Mouse (Mus musculus): ENCODE measurements around the gene Tmem234. TPM values are rescaled to one million over a fixed set of nuclear protein-coding genes. Genes with fewer than 3 reads are reported as not detected.

Gene Tmem234
- total RNA-seq, 1 experiment, result 172 TPM

- in situ Hi-C loops (cut with MboI; ENCODE audit: low sequenced_read_pairs in 2 of 2, unreplicated experiment in 2 of 2), result no loop called here
- Histone ChIP-seq H3K4me3 (ENCODE audit: insufficient read depth in 1 of 2, low read depth in 1 of 2, low read length in 2 of 2, poor library complexity in 1 of 2, severe bottlenecking in 1 of 2) (no peak overlapping the region), H3K27ac (ENCODE audit: insufficient read depth, low read depth, low read length, poor library complexity, severe bottlenecking) (no peak overlapping the region), H3K4me1 (ENCODE audit: control insufficient read depth in 2 of 2, insufficient read depth in 2 of 2, low read length in 2 of 2, poor library complexity in 1 of 2) (no peaks in the 10 kb centered on the region), H3K36me3 (ENCODE audit: control insufficient read depth, insufficient read depth, low read length, poor library complexity, severe bottlenecking) (no peaks in the 10 kb centered on the region), H3K9ac (ENCODE audit: insufficient read depth, low read depth, low read length, poor library complexity, severe bottlenecking) (no peak overlapping the region), H3K9me3 (ENCODE audit: control insufficient read depth, insufficient read depth, low read depth, low read length) (no peaks in the 10 kb centered on the region)
- no peak for DNase-seq (ENCODE audit: low read depth, low spot score)
- no peak for TF ChIP-seq MAFK (IDR thresholded peaks at IDR 0.05; ENCODE audit: insufficient read depth, low read depth, low read length)
- no peak for TF ChIP-seq HCFC1 (IDR thresholded peaks at IDR 0.05; ENCODE audit: borderline replicate concordance, insufficient read depth, low read length)
- TF ChIP-seq ZC3H11A (IDR thresholded peaks at IDR 0.05; ENCODE audit: borderline replicate concordance, low read depth, low read length), result no peak
- TF ChIP-seq ZNF384 (IDR thresholded peaks at IDR 0.05; ENCODE audit: low read depth, low read length), result no peak
These were observed 36.8 kb upstream of the Tmem234 start for GRCm38 (mm10) chr4:129563718-129564117.

- DNase-seq (ENCODE audit: low read depth, low spot score), result no peak
- Histone ChIP-seq H3K9me3 (ENCODE audit: control insufficient read depth, insufficient read depth, low read depth, low read length) (no peaks in the 10 kb centered on the region), H3K36me3 (ENCODE audit: control insufficient read depth, insufficient read depth, low read length, poor library complexity, severe bottlenecking) (no peaks in the 10 kb centered on the region), H3K27ac (ENCODE audit: insufficient read depth, low read depth, low read length, poor library complexity, severe bottlenecking) (no peak overlapping the region), H3K4me1 (ENCODE audit: control insufficient read depth in 2 of 2, insufficient read depth in 2 of 2, low read length in 2 of 2, poor library complexity in 1 of 2) (peaks cover 2 to 3% of the 10 kb centered on the region in 2 experiments; a peak in 1 of 4 replicates), H3K9ac (ENCODE audit: insufficient read depth, low read depth, low read length, poor library complexity, severe bottlenecking) (no peak overlapping the region), H3K4me3 (ENCODE audit: insufficient read depth in 1 of 2, low read depth in 1 of 2, low read length in 2 of 2, poor library complexity in 1 of 2, severe bottlenecking in 1 of 2) (no peak overlapping the region)
- in situ Hi-C loops (cut with MboI; ENCODE audit: low sequenced_read_pairs in 2 of 2, unreplicated experiment in 2 of 2), result no loop called here
- TF ChIP-seq CHD2 (IDR thresholded peaks at IDR 0.05; ENCODE audit: low read depth, low read length), result no peak
- TF ChIP-seq ZC3H11A (IDR thresholded peaks at IDR 0.05; ENCODE audit: borderline replicate concordance, low read depth, low read length), result no peak
- no peak for TF ChIP-seq MAFK (IDR thresholded peaks at IDR 0.05; ENCODE audit: insufficient read depth, low read depth, low read length)
- no peak for TF ChIP-seq HCFC1 (IDR thresholded peaks at IDR 0.05; ENCODE audit: borderline replicate concordance, insufficient read depth, low read length)
- no peak for TF ChIP-seq ZNF384 (IDR thresholded peaks at IDR 0.05; ENCODE audit: low read depth, low read length)
These were observed 35.3 kb upstream of the Tmem234 start for GRCm38 (mm10) chr4:129565139-129565538.

- Histone ChIP-seq H3K4me3 (ENCODE audit: insufficient read depth in 1 of 2, low read depth in 1 of 2, low read length in 2 of 2, poor library complexity in 1 of 2, severe bottlenecking in 1 of 2) (no peak overlapping the region), H3K27ac (ENCODE audit: insufficient read depth, low read depth, low read length, poor library complexity, severe bottlenecking) (no peak overlapping the region), H3K4me1 (ENCODE audit: control insufficient read depth in 2 of 2, insufficient read depth in 2 of 2, low read length in 2 of 2, poor library complexity in 1 of 2) (peaks cover 3 to 12% of the 10 kb centered on the region in 2 experiments; a peak in 2 of 4 replicates), H3K9ac (ENCODE audit: insufficient read depth, low read depth, low read length, poor library complexity, severe bottlenecking) (no peak overlapping the region), H3K36me3 (ENCODE audit: control insufficient read depth, insufficient read depth, low read length, poor library complexity, severe bottlenecking) (no peaks in the 10 kb centered on the region), H3K9me3 (ENCODE audit: control insufficient read depth, insufficient read depth, low read depth, low read length) (no peaks in the 10 kb centered on the region)
- TF ChIP-seq MAFK (IDR thresholded peaks at IDR 0.05; ENCODE audit: insufficient read depth, low read depth, low read length), result no peak
- no peak for TF ChIP-seq ZC3H11A (IDR thresholded peaks at IDR 0.05; ENCODE audit: borderline replicate concordance, low read depth, low read length)
- no peak for TF ChIP-seq ZNF384 (IDR thresholded peaks at IDR 0.05; ENCODE audit: low read depth, low read length)
- no peak for TF ChIP-seq CHD2 (IDR thresholded peaks at IDR 0.05; ENCODE audit: low read depth, low read length)
- no peak for TF ChIP-seq HCFC1 (IDR thresholded peaks at IDR 0.05; ENCODE audit: borderline replicate concordance, insufficient read depth, low read length)
- no peak for DNase-seq (ENCODE audit: low read depth, low spot score)
- in situ Hi-C loops (cut with MboI; ENCODE audit: low sequenced_read_pairs in 2 of 2, unreplicated experiment in 2 of 2), result no loop called here
These were observed 32.1 kb upstream of the Tmem234 start for GRCm38 (mm10) chr4:129568366-129568765.

- Histone ChIP-seq H3K4me1 (ENCODE audit: control insufficient read depth in 2 of 2, insufficient read depth in 2 of 2, low read length in 2 of 2, poor library complexity in 1 of 2) (peaks cover 3 to 12% of the 10 kb centered on the region in 2 experiments; a peak in 2 of 4 replicates), H3K27ac (ENCODE audit: insufficient read depth, low read depth, low read length, poor library complexity, severe bottlenecking) (no peak overlapping the region), H3K9ac (ENCODE audit: insufficient read depth, low read depth, low read length, poor library complexity, severe bottlenecking) (no peak overlapping the region), H3K36me3 (ENCODE audit: control insufficient read depth, insufficient read depth, low read length, poor library complexity, severe bottlenecking) (no peaks in the 10 kb centered on the region), H3K9me3 (ENCODE audit: control insufficient read depth, insufficient read depth, low read depth, low read length) (no peaks in the 10 kb centered on the region), H3K4me3 (ENCODE audit: insufficient read depth in 1 of 2, low read depth in 1 of 2, low read length in 2 of 2, poor library complexity in 1 of 2, severe bottlenecking in 1 of 2) (peak overlapping the region in 1 of 2 experiments; percentile 17; a peak in 1 of 4 replicates)
- no peak for DNase-seq (ENCODE audit: low read depth, low spot score)
- in situ Hi-C loops (cut with MboI; ENCODE audit: low sequenced_read_pairs in 2 of 2, unreplicated experiment in 2 of 2), result no loop called here
- no peak for TF ChIP-seq ZC3H11A (IDR thresholded peaks at IDR 0.05; ENCODE audit: borderline replicate concordance, low read depth, low read length)
These were observed 30.4 kb upstream of the Tmem234 start for GRCm38 (mm10) chr4:129570028-129570427.

- DNase-seq (ENCODE audit: low read depth, low spot score), result no peak
- no peak overlapping the region; the same call in 1 of the 2 replicates for H3K27ac ChIP-seq (ENCODE audit: insufficient read depth, low read depth, low read length, poor library complexity, severe bottlenecking)
- in situ Hi-C loops (cut with MboI; ENCODE audit: low sequenced_read_pairs in 2 of 2, unreplicated experiment in 2 of 2), result no loop called here
- peaks cover 3 to 12% of the 10 kb centered on the region in 2 experiments; a peak in 2 of 4 replicates for H3K4me1 ChIP-seq (ENCODE audit: control insufficient read depth in 2 of 2, insufficient read depth in 2 of 2, low read length in 2 of 2, poor library complexity in 1 of 2)
- no peaks in the 10 kb centered on the region for H3K9me3 ChIP-seq (ENCODE audit: control insufficient read depth, insufficient read depth, low read depth, low read length)
- H3K36me3 ChIP-seq (ENCODE audit: control insufficient read depth, insufficient read depth, low read length, poor library complexity, severe bottlenecking), result no peaks in the 10 kb centered on the region
- no peak overlapping the region for H3K9ac ChIP-seq (ENCODE audit: insufficient read depth, low read depth, low read length, poor library complexity, severe bottlenecking)
- TF ChIP-seq CHD2 (IDR thresholded peaks at IDR 0.05; ENCODE audit: low read depth, low read length) (no peak), ZNF384 (IDR thresholded peaks at IDR 0.05; ENCODE audit: low read depth, low read length) (no peak), MAFK (IDR thresholded peaks at IDR 0.05; ENCODE audit: insufficient read depth, low read depth, low read length) (no peak)
- H3K4me3 ChIP-seq (ENCODE audit: insufficient read depth in 1 of 2, low read depth in 1 of 2, low read length in 2 of 2, poor library complexity in 1 of 2, severe bottlenecking in 1 of 2), result no peak overlapping the region
These were observed 28.9 kb upstream of the Tmem234 start for GRCm38 (mm10) chr4:129571551-129572084.

Data from ES-E14 (cell line).